In genomic region chrX:139684410-139684774, GRCm38 (mm10) we compare ENCODE assay signal across 7 mouse cellular contexts. TPM values are rescaled to one million over a fixed set of nuclear protein-coding genes. Genes with fewer than 3 reads are reported as not detected.
DNase-seq lines count a peak whose midpoint lies in the region; ATAC-seq and TF ChIP-seq lines count a peak whose summit lies in the region.

No protein-coding gene starts in this region.

- no peak for TF ChIP-seq CTCF in olfactory bulb, adult 2 months (IDR thresholded peaks at IDR 0.05; ENCODE audit: insufficient read depth, low read depth, low read length)

- peak; percentile 33; the same call in 1 of the 2 replicates for ATAC-seq in lung, embryonic 15.5 days (ENCODE audit: borderline replicate concordance, extremely low read depth, low FRiP score, low TSS enrichment)
- ATAC-seq in limb, embryonic 14.5 days (ENCODE audit: low FRiP score, low read depth): peak; percentile 36; the same call in 1 of the 2 replicates

- peak overlapping the region; percentile 51 for H3K4me2 ChIP-seq in lung, embryonic 15.5 days
- peak overlapping the region; percentile 52 for H3K4me2 ChIP-seq in limb, embryonic 14.5 days (replicated peaks; ENCODE audit: low read depth, low read length, severe bottlenecking)

- no peaks in the 10 kb centered on the region for H3K9me3 ChIP-seq in lung, embryonic 15.5 days
- H3K9me3 ChIP-seq in erythroblast, embryonic 14.5 days (ENCODE audit: control insufficient read depth, low read length): no peaks in the 10 kb centered on the region
- no peaks in the 10 kb centered on the region for H3K9me3 ChIP-seq in limb, embryonic 14.5 days (ENCODE audit: control insufficient read depth, low read length)

- WGBS in lung, embryonic 15.5 days: 9% methylated on average over 8 of the region's 8 CpGs
- 23% methylated on average over 8 of the region's 8 CpGs for WGBS in limb, embryonic 14.5 days
- 14% methylated on average over 8 of the region's 8 CpGs for WGBS in olfactory bulb, adult 2 months

- H3K4me3 ChIP-seq in lung, embryonic 15.5 days: peak overlapping the region; percentile 56
- peak overlapping the region; percentile 80 for H3K4me3 ChIP-seq in erythroblast, embryonic 14.5 days (replicated peaks)
- peak overlapping the region; percentile 53 for H3K4me3 ChIP-seq in limb, embryonic 14.5 days (replicated peaks; ENCODE audit: low read length)
- H3K4me3 ChIP-seq in olfactory bulb, adult 2 months (ENCODE audit: insufficient read depth, low read depth, low read length): peak overlapping the region; percentile 92; the same call in 1 of the 2 replicates

- peaks cover 2% of the 10 kb centered on the region; the same call in 1 of the 2 replicates for H3K4me1 ChIP-seq in lung, embryonic 15.5 days
- peaks cover 8% of the 10 kb centered on the region; the same call in 1 of the 2 replicates for H3K4me1 ChIP-seq in erythroblast, embryonic 14.5 days (ENCODE audit: control insufficient read depth)
- no peaks in the 10 kb centered on the region for H3K4me1 ChIP-seq in limb, embryonic 14.5 days (ENCODE audit: control insufficient read depth, insufficient read depth, low read length)
- H3K4me1 ChIP-seq in olfactory bulb, adult 2 months (ENCODE audit: control insufficient read depth, insufficient read depth, low read length): no peaks in the 10 kb centered on the region

- DNase-seq in lung, postnatal 10 days: no peak
- DNase-seq in limb, embryonic 14.5 days (ENCODE audit: low spot score): no peak
- DNase-seq in adipocyte (ENCODE audit: low spot score): no peak
- DNase-seq in spleen, adult 12 weeks (ENCODE audit: low spot score): no peak

- H3K36me3 ChIP-seq in lung, embryonic 15.5 days: no peaks in the 10 kb centered on the region
- no peaks in the 10 kb centered on the region for H3K36me3 ChIP-seq in erythroblast, embryonic 14.5 days (ENCODE audit: control insufficient read depth)
- H3K36me3 ChIP-seq in limb, embryonic 14.5 days (ENCODE audit: control insufficient read depth, insufficient read depth, low read length): no peaks in the 10 kb centered on the region

- no peaks in the 10 kb centered on the region for H3K27me3 ChIP-seq in lung, embryonic 15.5 days
- peaks cover 4% of the 10 kb centered on the region; the same call in 1 of the 2 replicates for H3K27me3 ChIP-seq in erythroblast, embryonic 14.5 days (ENCODE audit: control insufficient read depth)
- no peaks in the 10 kb centered on the region; the same call in 1 of the 2 replicates for H3K27me3 ChIP-seq in limb, embryonic 14.5 days (ENCODE audit: control insufficient read depth, insufficient read depth, low read length)

- no peak for TF ChIP-seq POLR2A in limb, embryonic 14.5 days (IDR thresholded peaks at IDR 0.05; ENCODE audit: borderline replicate concordance, extremely low read depth, insufficient read depth, insufficient read length)
- no peak for TF ChIP-seq POLR2A in olfactory bulb, adult 2 months (IDR thresholded peaks at IDR 0.05; ENCODE audit: insufficient read depth, low read depth, low read length)

- no peak overlapping the region for H3K9ac ChIP-seq in lung, embryonic 15.5 days
- H3K9ac ChIP-seq in limb, embryonic 14.5 days (ENCODE audit: low read depth, low read length, severe bottlenecking): peak overlapping the region; percentile 40; the same call in 1 of the 2 replicates

- H3K27ac ChIP-seq in lung, embryonic 15.5 days: peak overlapping the region; percentile 53; the same call in 1 of the 2 replicates
- 0 out of 2 replicates have a peak overlapping the region, but pooled peaks have one; percentile 19 for H3K27ac ChIP-seq in limb, embryonic 14.5 days (replicated peaks; ENCODE audit: low read depth, low read length)
- H3K27ac ChIP-seq in olfactory bulb, adult 2 months (ENCODE audit: insufficient read depth, low read depth, low read length): no peak overlapping the region

RNA-seq across cellular contexts. Expression of gene Tbc1d8b, which starts 0.4 kb away (rescaled TPM):
- 4.1 and 4.2 TPM in 2 replicates for polyA plus RNA-seq in lung, embryonic 15.5 days (2015; fragmentation: Nextera tagmentation; extraction: Ambion mirVana)
- polyA plus RNA-seq in erythroblast, embryonic 14.5 days (2012): not detected in 2 replicates
- 8.3 and 10.0 TPM in 2 replicates for polyA plus RNA-seq in limb, embryonic 14.5 days (2012; rRNA removed)
- polyA plus RNA-seq in limb, embryonic 14.5 days (2014; fragmentation: Nextera tagmentation; extraction: Ambion mirVana): 2.5 and 2.6 TPM in 2 replicates
- not detected in 2 replicates for polyA plus RNA-seq in olfactory bulb, adult 2 months (2012; ENCODE audit: insufficient read depth, insufficient read length, low replicate concordance, missing spikeins)

RNA-seq across cellular contexts. Expression of gene Gm15013, which starts 29.9 kb away (rescaled TPM):
- 0.34 TPM in 1 of 2 replicates, not detected in the other for polyA plus RNA-seq in lung, embryonic 15.5 days (2015; fragmentation: Nextera tagmentation; extraction: Ambion mirVana)
- not detected in 2 replicates for polyA plus RNA-seq in erythroblast, embryonic 14.5 days (2012)
- polyA plus RNA-seq in limb, embryonic 14.5 days (2012; rRNA removed): not detected in 2 replicates
- polyA plus RNA-seq in limb, embryonic 14.5 days (2014; fragmentation: Nextera tagmentation; extraction: Ambion mirVana): 0.25 TPM in 1 of 2 replicates, not detected in the other
- not detected in 2 replicates for polyA plus RNA-seq in olfactory bulb, adult 2 months (2012; ENCODE audit: insufficient read depth, insufficient read length, low replicate concordance, missing spikeins)
